Mouse (Mus musculus) thymus, postnatal 14 days (tissue): ENCODE data around the gene Prss54.
A peak's percentile ranks its signal among the peaks of the same experiment; 100 is the strongest.
"Not testable (repeated sequence)": the region's sequence is repeated elsewhere in the genome, so short reads cannot be mapped to it uniquely, and the experiment has no call there.

Source experiments
- DNase-seq: peaks from one replicate; pipeline ENCODE4 v3.0.0; 2021

The Prss54 gene

GRCm38 (mm10) chr8:95576240-95576639 is at the start of gene Prss54:
Prss54 (minus strand) TSS chr8:95576340.
- DNase-seq: no peak

GRCm38 (mm10) chr8:95624833-95625232 is 48.7 kb upstream of the Prss54 start:
- DNase-seq: no peak

- no peak for DNase-seq
These were observed 43.9 kb upstream of the Prss54 start for GRCm38 (mm10) chr8:95620046-95620445.

GRCm38 (mm10) chr8:95616383-95616782 is 40.2 kb upstream of the Prss54 start:
- DNase-seq: no peak

- DNase-seq: no peak
These were observed 35.6 kb upstream of the Prss54 start for GRCm38 (mm10) chr8:95611769-95612168.

- DNase-seq: no peak
These were observed 34.6 kb upstream of the Prss54 start for GRCm38 (mm10) chr8:95610749-95611148.

GRCm38 (mm10) chr8:95609406-95609805 is 33.3 kb upstream of the Prss54 start:
- DNase-seq: no peak

- no peak for DNase-seq
These were observed 31.1 kb upstream of the Prss54 start for GRCm38 (mm10) chr8:95607210-95607609.

GRCm38 (mm10) chr8:95606509-95606908 is 30.4 kb upstream of the Prss54 start:
- DNase-seq: not testable (repeated sequence)

GRCm38 (mm10) chr8:95602168-95602567 is 26.0 kb upstream of the Prss54 start:
- DNase-seq: no peak

GRCm38 (mm10) chr8:95601306-95601705 is 25.2 kb upstream of the Prss54 start:
- DNase-seq: no peak

GRCm38 (mm10) chr8:95599861-95600260 is 23.7 kb upstream of the Prss54 start:
- DNase-seq: peak; percentile 59

- DNase-seq: no peak
These were observed 20.7 kb upstream of the Prss54 start for GRCm38 (mm10) chr8:95596841-95597241.

GRCm38 (mm10) chr8:95595131-95595530 is 19.0 kb upstream of the Prss54 start:
- DNase-seq: no peak

- DNase-seq: no peak
These were observed 17.6 kb upstream of the Prss54 start for GRCm38 (mm10) chr8:95593439-95594393.

- DNase-seq: no peak
These were observed 16.1 kb upstream of the Prss54 start for GRCm38 (mm10) chr8:95592131-95592780.

GRCm38 (mm10) chr8:95590539-95590938 is 14.4 kb upstream of the Prss54 start:
- no peak for DNase-seq

- DNase-seq: no peak
These were observed 13.1 kb upstream of the Prss54 start for GRCm38 (mm10) chr8:95589282-95589681.

- no peak for DNase-seq
These were observed 11.2 kb upstream of the Prss54 start for GRCm38 (mm10) chr8:95587339-95587738.

- DNase-seq: no peak
These were observed 3.0 kb downstream of the Prss54 start for GRCm38 (mm10) chr8:95573146-95573545.

GRCm38 (mm10) chr8:95566809-95567208 is 9.3 kb downstream of the Prss54 start:
- DNase-seq: no peak

GRCm38 (mm10) chr8:95566217-95566616 is 9.9 kb downstream of the Prss54 start:
- no peak for DNase-seq

GRCm38 (mm10) chr8:95555963-95556362 is 20.2 kb downstream of the Prss54 start:
- no peak for DNase-seq

GRCm38 (mm10) chr8:95551577-95551976 is 24.6 kb downstream of the Prss54 start:
- DNase-seq: no peak
